Comparison of ENCODE assay signal across 18 mouse cellular contexts in genomic region chr3:27978030-27978723, GRCm38 (mm10). TPM values are rescaled to one million over a fixed set of nuclear protein-coding genes. Genes with fewer than 3 reads are reported as not detected.
DNase-seq lines count a peak whose midpoint lies in the region; ATAC-seq and TF ChIP-seq lines count a peak whose summit lies in the region.
"Had no signal": no experiment of that assay in that cellular context is flagged by ENCODE, and none has a peak within 500 bp of the region (broad histone marks: within the 10 kb centered on the region; RNA-seq: fewer than 3 reads in every experiment).

No protein-coding gene starts in this region.

- TF ChIP-seq EP300 in liver, postnatal 0 days (IDR thresholded peaks at IDR 0.05; ENCODE audit: low read depth): no peak

- no peak overlapping the region for H3K27ac ChIP-seq in intestine, embryonic 14.5 days (ENCODE audit: low read depth)
- H3K27ac ChIP-seq in intestine, postnatal 0 days (ENCODE audit: low read depth, low read length): no peak overlapping the region
- no peak overlapping the region for H3K27ac ChIP-seq in liver, postnatal 0 days (ENCODE audit: low read depth)
- H3K27ac ChIP-seq: embryonic facial prominence, embryonic 13.5 days; gastrocnemius, adult 2 months; liver, embryonic 15.5 days; neural tube, embryonic 15.5 days had no signal

- DNase-seq in cerebellum, adult 9-11 months: peak; percentile 14
- no peak for DNase-seq in cerebellum, postnatal 14 days
- peak; percentile 45 for DNase-seq in intestine, embryonic 14.5 days (ENCODE audit: low spot score)
- peak; percentile 15 for DNase-seq in right cerebral cortex, adult 18-20 months
- no peak for DNase-seq in right cerebral cortex, postnatal 4 days
- no peak for DNase-seq in liver, postnatal 0 days
- DNase-seq: cerebellum, postnatal 25 days; gastrocnemius, adult 2 months; heart, postnatal 4 days; kidney, adult 2 months; lung, postnatal 4 days; right cerebral cortex, postnatal 25 days; thymus, postnatal 36 days had no signal

- H3K4me2 ChIP-seq in intestine, embryonic 14.5 days (ENCODE audit: low read length): no peak overlapping the region
- H3K4me2 ChIP-seq in intestine, postnatal 0 days (replicated peaks; ENCODE audit: low read depth): no peak overlapping the region
- no peak overlapping the region for H3K4me2 ChIP-seq in liver, postnatal 0 days (ENCODE audit: low read depth, low read length)
- H3K4me2 ChIP-seq: embryonic facial prominence, embryonic 13.5 days; liver, embryonic 15.5 days; neural tube, embryonic 15.5 days had no signal

- ATAC-seq in intestine, embryonic 14.5 days (replicated peaks; ENCODE audit: low FRiP score, low TSS enrichment, low read depth): no peak; the same call in 1 of the 2 replicates
- no peak for ATAC-seq in intestine, postnatal 0 days
- ATAC-seq in inflammation-experienced regulatory T-cells, adult 6 months: no peak
- no peak for ATAC-seq in liver, postnatal 0 days

- H3K9me3 ChIP-seq in intestine, embryonic 14.5 days (ENCODE audit: control insufficient read depth, low read length): no peaks in the 10 kb centered on the region
- H3K9me3 ChIP-seq in intestine, postnatal 0 days (ENCODE audit: control insufficient read depth): no peaks in the 10 kb centered on the region
- H3K9me3 ChIP-seq in liver, postnatal 0 days (ENCODE audit: low read length): no peaks in the 10 kb centered on the region
- H3K9me3 ChIP-seq: embryonic facial prominence, embryonic 13.5 days; liver, embryonic 15.5 days; neural tube, embryonic 15.5 days had no signal

- no peaks in the 10 kb centered on the region for H3K27me3 ChIP-seq in intestine, embryonic 14.5 days (replicated peaks; ENCODE audit: control insufficient read depth, insufficient read depth, low read length)
- no peaks in the 10 kb centered on the region for H3K27me3 ChIP-seq in intestine, postnatal 0 days (replicated peaks; ENCODE audit: control insufficient read depth, insufficient read depth, low read length)
- H3K27me3 ChIP-seq in liver, postnatal 0 days (ENCODE audit: insufficient read depth, low read length): no peaks in the 10 kb centered on the region
- H3K27me3 ChIP-seq: embryonic facial prominence, embryonic 13.5 days; liver, embryonic 15.5 days; neural tube, embryonic 15.5 days had no signal

- no peak overlapping the region for H3K4me3 ChIP-seq in intestine, embryonic 14.5 days (ENCODE audit: low read depth, low read length)
- no peak overlapping the region for H3K4me3 ChIP-seq in intestine, postnatal 0 days (ENCODE audit: low read depth, low read length)
- H3K4me3 ChIP-seq in liver, postnatal 0 days (ENCODE audit: low read depth, low read length): no peak overlapping the region
- H3K4me3 ChIP-seq: embryonic facial prominence, embryonic 13.5 days; gastrocnemius, adult 2 months; liver, embryonic 15.5 days; neural tube, embryonic 15.5 days had no signal

- no peak for TF ChIP-seq CTCF in intestine, postnatal 0 days (IDR thresholded peaks at IDR 0.05; ENCODE audit: low read depth)
- TF ChIP-seq CTCF in liver, postnatal 0 days (IDR thresholded peaks at IDR 0.05; ENCODE audit: low read depth): no peak

- WGBS in intestine, embryonic 14.5 days: 68% methylated on average over 9 of the region's 9 CpGs
- 68% methylated on average over 9 of the region's 9 CpGs for WGBS in intestine, postnatal 0 days
- WGBS in liver, postnatal 0 days (ENCODE audit: insufficient replicate concordance): 75% methylated on average over 9 of the region's 9 CpGs

- H3K9ac ChIP-seq in intestine, embryonic 14.5 days (ENCODE audit: low read length): no peak overlapping the region
- no peak overlapping the region for H3K9ac ChIP-seq in intestine, postnatal 0 days (ENCODE audit: low read depth, low read length)
- H3K9ac ChIP-seq in liver, postnatal 0 days (replicated peaks): no peak overlapping the region
- H3K9ac ChIP-seq: embryonic facial prominence, embryonic 13.5 days; liver, embryonic 15.5 days; neural tube, embryonic 15.5 days had no signal

- peaks cover under 1% of the 10 kb centered on the region; the same call in 1 of the 2 replicates for H3K4me1 ChIP-seq in intestine, embryonic 14.5 days (replicated peaks; ENCODE audit: control insufficient read depth, insufficient read depth, low read length)
- no peaks in the 10 kb centered on the region for H3K4me1 ChIP-seq in intestine, postnatal 0 days (replicated peaks; ENCODE audit: control insufficient read depth, insufficient read depth, low read length)
- H3K4me1 ChIP-seq in liver, postnatal 0 days (ENCODE audit: insufficient read depth): no peaks in the 10 kb centered on the region
- H3K4me1 ChIP-seq: embryonic facial prominence, embryonic 13.5 days; liver, embryonic 15.5 days; neural tube, embryonic 15.5 days had no signal

- no peaks in the 10 kb centered on the region for H3K36me3 ChIP-seq in intestine, embryonic 14.5 days (ENCODE audit: control insufficient read depth, insufficient read depth, low read length)
- H3K36me3 ChIP-seq in intestine, postnatal 0 days (ENCODE audit: control insufficient read depth, insufficient read depth): no peaks in the 10 kb centered on the region
- 0 out of 2 replicates have a peak, but pooled peaks cover 6% of the 10 kb centered on the region for H3K36me3 ChIP-seq in liver, postnatal 0 days (replicated peaks; ENCODE audit: insufficient read depth, low read length)
- H3K36me3 ChIP-seq: embryonic facial prominence, embryonic 13.5 days; liver, embryonic 15.5 days; neural tube, embryonic 15.5 days had no signal

RNA-seq across cellular contexts. Expression of gene Pld1, which starts 39.7 kb away (rescaled TPM):
- 7.9 and 8.2 TPM in 2 replicates for polyA plus RNA-seq in intestine, embryonic 14.5 days (2014; fragmentation: Nextera tagmentation; extraction: Ambion mirVana)
- polyA plus RNA-seq in intestine, postnatal 0 days (2015; fragmentation: Nextera tagmentation; extraction: Ambion mirVana): 18.1 and 19.2 TPM in 2 replicates
- under 1 TPM; 0.40 to 0.71 (median 0.48) TPM for polyA plus RNA-seq in inflammation-experienced regulatory T-cells, adult 6 months (2017; shearing (Covaris generic))
- polyA plus RNA-seq in liver, postnatal 0 days (2015; fragmentation: Nextera tagmentation; extraction: Ambion mirVana): 4.9 and 5.1 TPM in 2 replicates

Comparison
In these comparisons a context has a peak if more than half of its experiments do, and no peak if none do; other contexts are left out.
1. DNase-seq: peak in cerebellum, adult 9-11 months (single experiment), intestine, embryonic 14.5 days (single experiment) and right cerebral cortex, adult 18-20 months (single experiment); none in cerebellum, postnatal 14 days (0 of 2), right cerebral cortex, postnatal 4 days (single experiment) and liver, postnatal 0 days (single experiment).